Mouse (Mus musculus) kidney, adult 11 months (tissue): Measurements from ENCODE around the gene Olfr1446.

Experiments used
- DNase-seq: peaks from one replicate; pipeline ENCODE4 v3.0.0; 2022

The Olfr1446 gene

GRCm38 (mm10) chr19:12893424-12893823 is at the start of gene Olfr1446:
Gene Olfr1446, minus strand, starts transcription at chr19:12893524.
- no peak for DNase-seq

GRCm38 (mm10) chr19:12930540-12930939 is 37.2 kb upstream of the Olfr1446 start, which contains the start of gene Olfr1449:
Gene Olfr1449, plus strand, starts transcription at chr19:12930840.
- DNase-seq = no peak

GRCm38 (mm10) chr19:12924319-12924718 is 31.0 kb upstream of the Olfr1446 start, which contains the start of gene Olfr1448:
Gene Olfr1448, minus strand, starts transcription at chr19:12924419.
- DNase-seq = no peak

GRCm38 (mm10) chr19:12903643-12904042 is 10.3 kb upstream of the Olfr1446 start, which contains the start of gene Olfr1447:
Gene Olfr1447, minus strand, starts transcription at chr19:12903743.
- no peak for DNase-seq

GRCm38 (mm10) chr19:12883555-12883954 is 9.8 kb downstream of the Olfr1446 start, which contains the start of gene Olfr1445:
Gene Olfr1445, plus strand, starts transcription at chr19:12883855.
- DNase-seq = no peak

- no peak for DNase-seq
Measured at GRCm38 (mm10) chr19:12856983-12857382, 36.3 kb downstream of the Olfr1446 start, which contains the start of gene Olfr1444. Gene Olfr1444, plus strand, starts transcription at chr19:12857283.

- no peak for DNase-seq
Measured at GRCm38 (mm10) chr19:12846382-12846781, 46.9 kb downstream of the Olfr1446 start, which contains the start of gene Gm5244. Gene Gm5244, plus strand, starts transcription at chr19:12846682.

GRCm38 (mm10) chr19:12838507-12838906 is 54.8 kb downstream of the Olfr1446 start:
- DNase-seq = no peak
